ENCODE assay signal across 17 mouse cellular contexts in genomic region chr7:19724167-19724566, GRCm38 (mm10). TPM values are rescaled to one million over a fixed set of nuclear protein-coding genes. Genes with fewer than 3 reads are reported as not detected.
DNase-seq lines count a peak whose midpoint lies in the region.
"Had no signal": no experiment of that assay in that cellular context is flagged by ENCODE, and none has a peak within 500 bp of the region (broad histone marks: within the 10 kb centered on the region; RNA-seq: fewer than 3 reads in every experiment).

No protein-coding gene starts in this region.

- DNase-seq in urinary bladder, adult 18-20 months (ENCODE audit: low spot score in 2 of 2): peak; percentile 59 to 75
- no peak for DNase-seq in urinary bladder, postnatal 10 days (ENCODE audit: low spot score)
- DNase-seq in kidney, postnatal 10 days: peak; percentile 39
- DNase-seq in lung, postnatal 10 days: peak; percentile 55
- peak; percentile 55 for DNase-seq in urinary bladder, postnatal 25 days (ENCODE audit: low spot score)
- DNase-seq in adrenal gland, postnatal 10 days: no peak
- no peak for DNase-seq in spleen, postnatal 4 days (ENCODE audit: low spot score in 2 of 2)
- DNase-seq in right cerebral cortex, postnatal 36 days (ENCODE audit: low spot score in 2 of 2): no peak
- DNase-seq: adrenal gland, postnatal 25 days; cerebellum, adult 9-10 months; embryo, embryonic 11 days; gastrocnemius, postnatal 14 days; left cerebral cortex, postnatal 4 days; right cerebral cortex, postnatal 14 days; thymus, adult 2 months had no signal

RNA-seq across cellular contexts. Expression of gene Tomm40, which starts 8.9 kb away (rescaled TPM):
- 100 to 1,000 TPM; 157 to 171 TPM for total RNA-seq in adrenal gland, postnatal 10 days (2021)

RNA-seq across cellular contexts. Expression of gene Apoe, which starts 25.2 kb away (rescaled TPM):
- total RNA-seq in adrenal gland, postnatal 10 days (2021): 1,000 to 10,000 TPM; 1,872 to 4,173 TPM

RNA-seq across cellular contexts. Expression of gene Nectin2, which starts 26.1 kb away (rescaled TPM):
- total RNA-seq in adrenal gland, postnatal 10 days (2021): 100 to 1,000 TPM in 1 of 2 experiments, 10 to 100 TPM in 1; 86.7 to 106 TPM

RNA-seq across cellular contexts. Expression of gene Apoc1, which starts 31.7 kb away (rescaled TPM):
- 1,000 to 10,000 TPM in 1 of 2 experiments, 100 to 1,000 TPM in 1; 910 to 1,570 TPM for total RNA-seq in adrenal gland, postnatal 10 days (2021)

RNA-seq across cellular contexts. Expression of gene Apoc4, which starts 42.9 kb away (rescaled TPM):
- 100 to 1,000 TPM; 211 to 416 TPM for total RNA-seq in adrenal gland, postnatal 10 days (2021)
- total RNA-seq: gastrocnemius, postnatal 14 days; heart, postnatal 25 days; layer of hippocampus, postnatal 25 days; left cerebral cortex, postnatal 4 days had no signal

Comparison
In these comparisons a context has a peak if more than half of its experiments do, and no peak if none do; other contexts are left out.
1. DNase-seq: peak in urinary bladder, adult 18-20 months (2 of 2), kidney, postnatal 10 days (single experiment), lung, postnatal 10 days (single experiment) and urinary bladder, postnatal 25 days (single experiment); none in urinary bladder, postnatal 10 days (single experiment), adrenal gland, postnatal 10 days (single experiment), spleen, postnatal 4 days (0 of 2) and right cerebral cortex, postnatal 36 days (0 of 2).